Mouse (Mus musculus): ENCODE measurements around the gene Lrrc32. TPM values are rescaled to one million over a fixed set of nuclear protein-coding genes. Genes with fewer than 3 reads are reported as not detected.

Gene Lrrc32
- total RNA-seq, 2 experiments from 2014 or later: 17.3 to 21.1 TPM

DNA sequence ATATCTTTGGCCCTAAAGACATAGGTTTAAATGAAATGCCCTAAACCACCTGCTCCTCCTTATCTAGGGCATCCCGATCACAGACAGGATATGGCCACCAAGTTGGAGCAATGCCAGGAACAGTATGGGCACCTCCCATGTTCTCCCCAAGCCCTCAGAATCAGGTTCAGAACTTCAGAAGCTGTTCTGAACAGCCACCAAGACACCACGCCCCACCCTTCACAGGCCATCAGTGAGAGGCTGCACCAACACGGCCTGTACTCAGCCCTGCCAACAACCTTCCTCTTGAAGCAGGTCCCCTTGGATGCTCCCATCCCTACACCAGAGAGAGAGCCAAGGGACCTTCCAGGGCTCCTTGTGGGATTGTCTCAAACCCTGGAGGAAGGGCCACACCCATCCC lies 55.5 kb downstream of the Lrrc32 start:
- DNase-seq: no peak

DNA sequence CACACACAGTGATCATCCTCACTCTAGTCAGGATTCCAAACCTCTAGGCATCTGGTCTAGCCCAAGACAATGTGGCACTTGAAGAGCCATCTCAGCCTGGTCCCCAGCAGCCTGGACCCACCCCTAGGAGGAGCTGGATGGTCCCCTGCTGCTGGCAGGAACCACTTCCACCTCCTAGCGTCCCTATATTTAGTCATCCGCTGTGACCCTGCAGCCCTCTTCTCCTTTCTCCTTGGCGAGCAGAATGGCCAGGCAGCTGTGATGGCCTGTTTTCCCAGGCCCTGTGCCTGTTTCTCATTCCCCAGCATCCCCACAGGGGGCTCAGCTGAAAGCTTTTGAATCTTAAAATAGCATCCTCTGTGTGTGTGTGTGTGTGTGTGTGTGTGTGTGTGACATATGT lies 59.8 kb downstream of the Lrrc32 start:
- DNase-seq: no peak

DNA sequence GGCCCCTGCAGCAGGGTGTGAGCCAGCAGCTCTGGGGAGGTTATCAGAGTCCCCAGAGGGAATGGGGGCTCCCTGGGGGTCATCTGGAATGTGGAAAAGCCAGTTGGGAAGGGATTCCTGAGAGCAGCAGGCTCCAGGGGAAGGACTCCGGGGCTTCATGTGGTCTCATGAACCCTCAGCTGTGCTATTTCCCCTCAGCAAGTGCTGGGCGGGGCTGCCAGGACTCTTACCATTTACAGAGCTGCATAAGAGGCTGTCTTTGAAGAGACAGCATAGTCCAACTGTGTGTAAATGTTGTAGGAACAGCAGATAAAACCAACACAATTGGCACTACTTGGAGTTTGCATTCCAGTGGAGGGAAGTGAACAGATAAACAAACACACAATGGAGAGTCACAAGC lies 61.5 kb downstream of the Lrrc32 start:
- peak in 1 of 2 experiments; percentile 46 for DNase-seq

DNA sequence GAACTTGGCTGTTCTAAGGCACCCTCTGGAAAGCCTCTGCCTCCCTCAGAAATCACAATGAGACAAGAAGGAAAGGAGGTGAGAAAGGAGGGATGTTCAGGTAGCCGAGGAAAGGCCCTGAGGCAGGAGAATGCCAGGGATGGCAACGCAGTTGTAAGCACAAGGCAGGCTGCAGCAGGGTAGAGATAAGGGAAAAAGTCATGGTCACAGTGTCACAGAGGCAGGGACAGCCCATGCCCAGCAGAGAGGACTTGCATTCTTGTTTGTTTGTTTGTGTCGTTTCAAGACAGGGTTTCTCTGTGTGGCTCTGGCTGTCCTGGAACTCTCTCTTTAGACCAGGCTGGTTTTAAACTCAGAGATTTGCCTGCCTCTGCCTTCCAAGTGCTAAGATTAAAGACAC lies 62.0 kb downstream of the Lrrc32 start:
- peak in 1 of 2 experiments; percentile 48 for DNase-seq

Other genes with a start within 250 kb of the Lrrc32 start
- 10 to 100 TPM; 12.9 to 17.3 TPM for gene Acer3, start 168.1 kb upstream of the Lrrc32 start, total RNA-seq (2021)
- gene Tsku, start 128.0 kb upstream of the Lrrc32 start, total RNA-seq (2021): 10 to 100 TPM; 19.8 to 23.4 TPM
- not detected for gene Gucy2d, start 48.9 kb upstream of the Lrrc32 start, total RNA-seq (2021)
- 10 to 100 TPM; 31.3 to 36.4 TPM for gene Emsy, start 167.5 kb downstream of the Lrrc32 start, total RNA-seq (2021)
- gene Thap12, start 213.8 kb downstream of the Lrrc32 start, total RNA-seq (2021): 10 to 100 TPM; 67.2 to 72.9 TPM

Data from adrenal gland, postnatal 36 days (tissue).